Mouse (Mus musculus) layer of hippocampus, adult 9-11 months (tissue): ENCODE results near the gene Rptor.

Source experiments
- DNase-seq: peaks from one replicate; pipeline ENCODE4 v3.0.0; 2022

Rptor gene

DNA sequence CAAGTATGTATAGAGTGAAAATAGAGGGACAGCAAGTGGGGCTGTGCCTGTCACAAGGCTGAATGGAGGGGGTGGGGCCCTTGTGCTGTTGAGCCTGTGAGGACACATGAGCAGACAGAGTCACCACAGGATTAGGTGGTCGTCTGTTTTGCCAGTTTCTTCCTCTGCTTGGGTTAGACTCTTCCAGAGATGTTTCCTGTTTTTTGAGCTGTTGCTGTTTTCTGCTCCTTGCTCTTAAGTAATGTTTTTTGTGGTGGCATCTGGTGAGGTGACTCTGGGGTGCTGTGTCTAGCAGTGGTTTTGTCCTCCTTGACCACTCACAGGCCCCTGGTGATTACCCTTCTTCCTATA lies 90.2 kb downstream of the Rptor start:
- DNase-seq, result no peak

DNA sequence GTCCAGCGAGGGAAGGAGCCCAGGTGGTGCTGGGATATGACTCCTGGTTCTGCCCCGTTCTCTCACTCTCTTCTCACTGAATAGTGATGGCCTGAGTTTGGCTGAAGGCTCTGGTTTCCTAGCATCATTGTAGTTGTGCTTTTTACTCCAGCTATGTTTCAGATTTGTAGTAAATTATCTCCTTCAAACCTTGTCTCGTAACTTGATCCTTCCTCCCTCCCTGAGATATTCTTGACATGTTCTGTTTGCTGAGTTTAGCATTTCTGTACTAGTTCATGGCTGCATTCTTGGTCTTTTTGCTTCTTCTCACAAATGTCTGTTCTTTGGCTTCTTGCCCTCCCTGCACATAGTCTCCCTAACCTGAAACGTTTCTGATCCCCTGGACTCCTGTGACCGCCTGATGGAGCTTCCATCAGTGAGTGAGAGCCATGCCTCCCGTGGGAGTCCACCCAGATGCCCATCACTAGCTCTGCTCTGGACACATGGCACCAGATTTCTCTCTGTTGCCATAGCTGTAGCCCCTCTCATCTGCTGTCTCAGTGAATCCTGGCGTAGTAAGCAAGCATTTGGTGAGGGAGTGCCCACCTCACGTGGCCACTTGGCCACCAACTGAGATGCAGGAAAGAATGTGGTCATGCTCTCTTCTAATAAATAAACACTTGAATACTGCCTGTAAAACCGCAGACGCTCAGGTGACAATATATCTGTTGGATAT lies 91.6 kb downstream of the Rptor start:
- no peak for DNase-seq

DNA sequence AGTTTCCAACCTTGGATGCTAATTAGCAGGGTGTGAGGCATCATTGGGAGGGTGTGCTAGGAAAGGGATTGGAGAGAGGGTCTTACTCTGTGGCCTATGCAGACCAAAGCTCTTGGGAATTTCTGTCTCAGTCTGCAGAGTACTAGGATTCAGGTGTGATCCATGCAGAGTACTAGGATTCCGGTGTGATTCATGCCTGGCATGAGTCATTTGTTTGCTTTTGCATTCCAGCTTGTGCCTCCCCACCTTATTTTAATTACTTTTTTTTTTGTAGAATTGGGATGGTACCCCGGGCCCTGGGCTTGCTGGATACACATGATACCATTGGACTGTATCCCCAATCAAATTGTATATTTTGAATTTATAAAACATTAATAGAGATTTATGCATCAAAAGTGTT lies 93.7 kb downstream of the Rptor start:
- DNase-seq, result no peak

DNA sequence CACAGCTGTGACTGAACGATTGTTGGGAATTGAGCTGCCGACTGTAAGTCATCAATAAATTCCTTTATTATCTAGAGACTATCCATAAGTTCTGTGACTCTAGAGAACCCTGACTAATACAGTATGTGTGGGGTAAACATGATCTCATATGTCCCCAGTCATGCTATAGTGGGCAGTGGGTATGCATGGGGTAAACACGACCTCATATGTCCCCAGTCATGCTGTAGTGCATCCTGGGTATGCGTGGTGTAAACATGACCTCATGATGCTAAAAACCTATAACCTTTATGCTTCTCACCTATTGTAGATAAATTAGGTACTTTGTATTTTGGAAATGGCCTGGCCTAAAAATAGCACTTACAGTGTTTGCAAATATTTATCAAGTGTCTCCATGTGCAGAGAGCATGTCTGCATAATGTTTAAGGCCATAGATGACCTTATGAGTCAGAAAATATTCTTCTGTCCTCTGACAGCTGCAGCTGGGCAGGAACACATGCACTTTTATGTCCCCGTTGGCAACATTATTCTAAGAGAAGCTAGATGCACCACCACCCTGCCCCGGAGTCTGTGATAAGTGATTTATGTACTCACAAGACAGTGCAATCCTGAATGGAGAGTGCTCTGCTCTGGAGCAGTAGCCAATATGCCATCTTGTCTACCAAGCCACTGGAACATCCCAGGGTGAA lies 102.8 kb downstream of the Rptor start:
- DNase-seq, result no peak

DNA sequence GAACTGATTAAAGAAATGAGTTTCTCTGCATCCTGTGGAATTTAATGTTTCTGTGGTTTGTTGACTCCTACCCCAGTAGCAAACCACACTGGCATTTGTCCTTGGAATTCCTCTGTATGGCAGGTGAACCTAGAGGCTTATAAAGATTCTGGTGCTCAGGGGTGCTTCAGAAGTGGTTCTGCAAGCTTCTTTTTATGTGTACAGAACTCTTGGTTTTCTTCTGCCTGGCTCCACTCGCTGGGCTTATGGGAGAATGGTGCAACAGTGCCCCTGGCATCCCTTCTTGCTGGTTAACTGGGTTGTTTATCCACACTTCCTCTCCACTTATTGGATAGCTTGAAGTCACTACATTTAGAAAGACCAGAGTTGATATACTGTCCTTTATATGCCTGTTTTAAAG lies 104.6 kb downstream of the Rptor start:
- DNase-seq, result no peak

DNA sequence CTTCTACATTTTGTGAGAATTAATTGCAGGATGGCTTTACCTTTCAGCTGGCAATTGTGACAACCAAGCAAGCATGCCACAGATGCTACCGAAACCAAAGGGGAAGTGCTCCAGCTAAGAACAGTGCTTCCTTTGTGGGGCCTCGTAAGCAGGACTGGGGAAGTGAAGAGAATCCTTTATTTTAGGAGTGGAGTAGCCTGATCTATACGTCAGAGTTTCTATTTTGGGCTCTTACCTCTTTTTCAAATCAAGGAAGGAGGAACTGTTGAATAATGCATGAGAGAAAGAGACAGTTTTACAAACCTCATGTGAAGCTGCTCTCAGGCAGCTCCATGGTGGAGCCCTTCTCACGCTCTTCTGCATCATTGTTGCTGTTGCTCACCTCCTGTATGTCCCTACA lies 106.5 kb downstream of the Rptor start:
- peak; percentile 49 for DNase-seq

DNA sequence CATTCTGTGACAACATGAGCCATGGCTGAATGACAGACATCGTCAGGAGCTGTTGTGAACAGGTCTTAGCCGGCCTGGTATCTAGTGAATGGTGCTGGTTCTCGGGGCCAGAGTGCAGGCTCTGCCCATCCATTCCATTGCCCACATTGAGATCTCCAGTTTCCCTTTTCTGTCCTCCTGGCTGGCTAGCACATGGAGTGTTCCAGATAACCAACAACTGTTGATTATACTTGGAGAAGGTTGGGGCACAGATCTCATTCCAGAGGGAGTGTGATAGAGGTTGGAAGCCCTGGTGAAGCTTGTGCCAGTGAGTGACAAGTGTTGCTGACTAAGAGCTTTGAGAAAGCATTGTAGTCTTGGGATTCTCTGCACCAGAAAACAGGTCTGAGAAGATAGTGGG lies 107.6 kb downstream of the Rptor start:
- DNase-seq, result no peak

DNA sequence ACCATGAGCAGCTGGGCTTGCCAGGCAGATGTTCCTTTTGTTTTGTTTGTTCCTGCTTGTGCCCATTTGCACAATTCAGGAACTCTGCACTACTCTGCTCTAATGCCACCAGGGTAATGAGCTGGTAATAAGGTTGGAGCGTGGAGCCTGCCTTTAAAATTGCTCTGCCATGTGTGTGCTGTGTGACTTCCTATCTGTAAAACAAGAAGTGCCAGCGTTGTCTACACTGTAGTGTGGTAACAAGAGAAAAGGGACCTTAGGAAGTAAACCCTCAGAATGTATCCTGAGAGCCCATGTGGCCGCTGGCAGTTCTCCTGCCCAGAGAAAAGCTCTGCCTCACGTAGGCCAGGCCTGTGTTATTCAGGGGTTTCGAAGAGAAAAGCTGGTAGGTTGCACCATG lies 108.1 kb downstream of the Rptor start:
- peak; percentile 37 for DNase-seq

DNA sequence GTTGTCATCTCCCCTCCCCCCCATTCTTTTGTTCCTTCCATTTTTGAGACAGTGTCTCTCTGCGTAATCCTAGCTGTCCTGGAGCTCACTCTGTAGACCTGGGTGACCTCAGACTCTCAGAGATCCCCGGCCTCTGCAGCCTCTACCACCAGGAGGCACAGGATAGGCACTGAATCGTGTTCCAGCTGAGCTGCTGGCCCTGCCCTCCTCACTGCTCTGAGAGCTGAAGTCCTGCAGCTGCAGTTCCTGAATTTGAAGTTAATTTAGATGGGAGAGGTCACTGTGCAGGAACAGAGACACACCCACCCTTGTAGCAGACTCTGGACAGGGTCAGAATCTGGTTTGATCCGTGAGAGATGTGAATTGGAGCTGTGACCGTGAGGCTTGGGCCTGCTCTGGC lies 112.7 kb downstream of the Rptor start:
- no peak for DNase-seq

DNA sequence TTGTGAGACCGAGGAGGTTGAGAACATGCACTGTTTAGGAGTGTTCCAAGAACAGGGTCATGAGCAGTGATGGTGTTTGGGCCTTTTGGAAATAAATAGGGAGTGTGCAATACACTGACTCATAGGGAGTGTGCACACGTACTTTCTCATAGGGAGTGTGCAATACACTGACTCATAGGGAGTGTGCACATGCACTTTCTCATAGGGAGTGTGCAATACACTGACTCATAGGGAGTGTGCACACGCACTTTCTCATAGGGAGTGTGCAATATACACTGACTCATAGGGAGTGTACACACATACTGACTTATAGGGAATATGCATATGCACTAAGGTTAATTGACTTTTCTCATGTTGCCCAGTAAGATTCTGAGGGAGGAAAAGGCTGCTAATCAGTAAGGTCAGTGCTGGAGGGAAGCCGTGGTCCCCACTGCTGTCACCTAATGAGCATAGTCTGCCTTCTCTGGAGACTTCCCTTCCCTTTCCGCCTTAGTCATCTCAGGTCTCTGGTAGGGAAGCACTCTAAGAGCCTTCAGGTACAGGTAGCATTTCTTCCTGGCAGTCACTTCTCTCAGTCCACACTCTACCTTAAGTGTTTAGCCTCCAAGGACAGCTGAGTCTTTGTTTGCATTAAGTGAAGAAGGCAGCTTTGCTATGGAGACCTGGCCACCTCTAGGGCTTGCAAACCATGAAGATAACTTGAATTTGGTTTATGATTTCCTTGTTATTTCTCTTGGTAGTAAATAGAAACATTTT lies 113.3 kb downstream of the Rptor start:
- DNase-seq, result no peak

DNA sequence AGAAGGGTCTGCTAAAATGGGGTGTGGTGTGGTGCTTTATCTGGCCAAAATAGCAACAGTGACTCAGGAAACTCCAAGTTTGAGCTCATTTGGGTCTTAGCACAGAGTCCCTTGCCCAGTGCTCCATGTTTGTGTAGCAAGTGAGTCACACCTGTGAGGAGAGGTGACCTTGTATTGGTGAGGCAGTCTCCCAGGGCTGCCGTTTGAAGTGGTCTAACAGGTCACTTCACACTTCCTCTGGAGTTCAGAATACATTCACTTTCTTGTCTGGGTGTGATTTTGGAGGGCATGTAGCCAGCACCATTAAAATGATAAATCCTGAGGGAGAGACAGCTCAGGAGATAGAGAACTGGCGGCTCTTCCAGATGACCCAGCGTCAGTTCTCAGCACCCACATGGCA lies 115.4 kb downstream of the Rptor start:
- no peak for DNase-seq

DNA sequence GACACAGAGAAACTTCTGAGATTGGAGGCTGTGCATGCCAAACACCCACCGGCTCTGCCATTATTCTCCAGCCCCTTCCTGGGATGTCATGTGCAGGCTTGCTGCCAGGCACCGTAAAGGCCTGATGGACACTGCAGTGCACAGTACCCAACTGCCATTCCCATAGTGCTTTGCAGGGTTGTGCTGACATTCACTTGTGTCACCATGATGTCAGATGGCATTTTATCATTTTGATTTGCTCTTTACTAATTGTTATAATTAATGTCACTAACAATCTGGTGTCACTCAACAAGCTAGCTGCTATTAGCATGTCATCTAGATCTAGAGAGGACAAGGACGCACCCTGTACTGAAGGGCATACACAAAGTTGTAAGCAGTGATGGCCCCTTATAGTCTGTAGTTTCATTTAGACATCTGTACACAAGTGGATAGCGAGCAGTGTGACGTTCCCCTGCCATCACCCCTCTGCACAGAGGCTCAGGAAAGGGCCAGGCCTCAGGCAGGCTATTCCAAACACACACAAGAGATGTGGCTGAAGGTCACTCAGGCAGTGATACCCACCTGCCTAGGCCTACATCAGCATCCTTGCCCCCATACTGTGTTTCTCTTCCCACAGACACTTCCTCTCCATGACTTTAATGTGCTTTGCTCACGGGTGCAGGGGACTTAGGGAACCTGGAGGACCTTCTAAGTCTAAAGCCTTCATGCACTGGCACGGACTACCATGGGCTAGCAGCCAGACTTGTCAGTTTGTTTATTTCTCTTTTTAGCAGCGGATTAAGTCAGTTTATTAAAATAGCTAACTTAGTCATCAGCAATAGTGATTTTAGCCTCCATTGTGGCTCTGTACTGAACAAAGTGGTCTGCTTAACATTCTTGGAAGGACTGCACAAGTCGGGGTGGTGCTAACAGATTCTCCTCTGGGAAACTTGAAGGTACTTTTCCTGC lies 117.7 kb downstream of the Rptor start:
- DNase-seq, result no peak

DNA sequence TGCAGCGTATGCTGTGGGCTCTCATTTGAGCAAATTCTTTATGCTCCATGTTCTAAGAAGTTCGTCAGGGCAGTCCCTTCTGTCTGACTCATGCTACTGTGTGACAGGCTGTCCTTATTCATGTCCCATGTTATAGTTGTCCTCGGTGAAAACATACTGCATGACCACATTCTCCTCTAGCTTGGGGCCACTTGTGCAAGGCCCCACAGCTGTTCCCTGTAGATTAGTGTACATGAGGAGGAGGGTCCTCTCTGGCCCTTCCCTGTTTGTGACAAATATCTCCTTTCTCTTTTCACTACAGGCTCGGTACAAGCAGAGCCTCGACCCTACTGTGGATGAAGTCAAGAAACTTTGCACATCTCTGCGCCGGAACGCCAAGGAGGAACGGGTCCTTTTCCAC lies 122.0 kb downstream of the Rptor start:
- DNase-seq, result no peak

DNA sequence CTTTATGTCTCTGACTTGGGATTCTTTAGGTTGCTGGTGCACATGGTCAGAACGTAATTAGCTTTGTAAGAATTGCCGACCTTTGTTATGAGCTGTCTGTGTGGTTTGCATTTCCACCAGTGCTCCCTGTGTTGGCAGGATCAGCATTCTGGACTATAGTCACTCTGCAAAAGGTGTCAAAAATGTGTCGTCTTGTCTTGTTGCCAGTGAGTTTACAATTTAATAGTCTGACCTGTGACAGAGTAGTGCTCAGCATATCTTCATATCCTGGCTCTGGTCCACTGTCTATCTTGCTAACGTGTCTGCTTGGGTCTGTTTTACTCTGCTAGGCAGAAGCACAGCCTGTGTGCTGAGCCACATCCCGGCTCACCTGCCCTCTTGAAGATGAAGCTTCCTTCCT lies 128.7 kb downstream of the Rptor start:
- DNase-seq, result no peak

DNA sequence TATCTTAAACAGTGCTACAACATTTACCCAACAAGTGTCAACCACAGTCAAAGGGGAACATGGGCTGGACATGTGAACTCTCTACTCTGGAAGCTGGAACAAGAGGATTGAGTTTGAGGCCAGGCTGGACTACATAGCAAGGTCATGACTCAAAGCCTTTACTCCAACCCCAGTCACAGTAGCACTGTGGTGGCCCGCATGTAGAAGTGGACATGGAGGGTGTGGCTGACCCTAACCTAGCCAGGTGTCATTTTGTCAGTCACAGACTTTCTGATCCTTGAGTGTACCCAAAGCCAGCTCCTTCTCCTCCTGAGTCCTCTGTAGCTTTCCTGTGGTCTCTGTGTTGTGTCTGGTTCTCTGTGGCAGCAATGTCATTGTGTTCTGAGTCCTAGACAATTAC lies 129.7 kb downstream of the Rptor start:
- DNase-seq, result no peak

DNA sequence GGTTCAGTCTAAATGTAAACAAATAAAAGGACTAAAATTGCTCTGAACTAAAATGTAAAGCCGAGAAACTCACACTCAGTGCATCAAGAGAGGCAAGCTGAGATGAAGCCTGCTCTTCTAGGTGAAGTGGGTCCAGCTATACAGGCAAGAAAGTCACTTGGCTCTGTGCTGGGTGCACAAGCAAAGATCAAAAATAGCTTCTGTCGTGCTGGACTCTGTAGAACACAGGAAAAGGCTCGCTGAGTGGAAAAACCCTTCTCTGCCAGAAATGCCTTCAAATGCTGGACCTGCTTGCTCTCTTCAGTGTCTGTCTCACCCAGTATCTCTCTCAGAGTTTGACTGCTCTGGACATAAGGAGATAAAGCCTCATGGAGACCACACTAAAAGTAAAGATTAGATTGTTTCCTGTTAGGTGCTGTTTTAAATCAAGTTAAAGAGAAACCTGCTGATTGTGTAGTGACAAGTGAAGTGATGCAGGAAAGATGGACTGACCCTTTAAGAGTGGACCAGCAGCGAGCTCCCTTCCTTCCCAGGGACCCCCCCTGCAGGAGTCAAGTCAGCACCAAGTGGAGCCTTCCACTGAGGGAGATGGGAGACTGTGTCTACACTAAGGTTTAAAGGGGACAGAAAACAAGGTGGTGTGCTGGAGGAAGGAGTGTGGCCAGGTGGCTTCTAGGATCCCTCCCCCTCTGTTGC lies 130.4 kb downstream of the Rptor start:
- DNase-seq, result no peak

DNA sequence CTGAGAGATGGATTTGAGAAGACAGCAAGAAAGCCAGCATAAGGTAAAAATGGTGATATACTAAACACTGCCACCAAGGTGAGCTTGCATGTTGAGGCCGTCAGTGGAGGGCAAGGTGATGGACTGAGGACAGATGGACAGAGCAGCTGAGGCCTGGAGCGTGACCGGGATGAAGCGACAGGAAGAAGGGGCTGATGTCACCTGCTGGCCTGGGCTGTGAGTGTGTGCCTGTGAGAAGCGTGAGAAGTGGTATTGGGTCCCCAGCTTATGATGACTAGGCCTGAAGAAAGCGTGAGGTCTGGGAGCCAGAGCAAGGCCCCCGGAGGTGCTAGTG lies 130.9 kb downstream of the Rptor start:
- DNase-seq, result no peak

DNA sequence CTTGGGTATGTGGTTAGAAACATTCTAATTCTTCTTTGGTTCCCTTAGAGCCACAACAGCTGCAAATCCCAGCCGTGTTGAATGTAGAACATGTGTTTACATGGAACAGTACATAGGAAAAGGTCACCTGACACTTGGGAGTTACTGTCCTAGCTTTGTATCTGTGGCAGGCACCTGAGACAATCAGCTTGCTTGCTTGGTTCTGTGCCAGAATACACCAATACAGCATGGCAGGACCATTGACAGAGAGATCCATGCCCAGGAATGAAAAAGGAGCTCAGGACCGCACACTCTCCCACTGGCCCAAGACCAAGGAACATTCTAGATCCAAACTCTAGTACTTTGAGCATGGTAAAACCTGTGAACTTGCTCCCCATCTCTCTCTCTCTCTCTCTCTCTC lies 132.4 kb downstream of the Rptor start:
- no peak for DNase-seq

DNA sequence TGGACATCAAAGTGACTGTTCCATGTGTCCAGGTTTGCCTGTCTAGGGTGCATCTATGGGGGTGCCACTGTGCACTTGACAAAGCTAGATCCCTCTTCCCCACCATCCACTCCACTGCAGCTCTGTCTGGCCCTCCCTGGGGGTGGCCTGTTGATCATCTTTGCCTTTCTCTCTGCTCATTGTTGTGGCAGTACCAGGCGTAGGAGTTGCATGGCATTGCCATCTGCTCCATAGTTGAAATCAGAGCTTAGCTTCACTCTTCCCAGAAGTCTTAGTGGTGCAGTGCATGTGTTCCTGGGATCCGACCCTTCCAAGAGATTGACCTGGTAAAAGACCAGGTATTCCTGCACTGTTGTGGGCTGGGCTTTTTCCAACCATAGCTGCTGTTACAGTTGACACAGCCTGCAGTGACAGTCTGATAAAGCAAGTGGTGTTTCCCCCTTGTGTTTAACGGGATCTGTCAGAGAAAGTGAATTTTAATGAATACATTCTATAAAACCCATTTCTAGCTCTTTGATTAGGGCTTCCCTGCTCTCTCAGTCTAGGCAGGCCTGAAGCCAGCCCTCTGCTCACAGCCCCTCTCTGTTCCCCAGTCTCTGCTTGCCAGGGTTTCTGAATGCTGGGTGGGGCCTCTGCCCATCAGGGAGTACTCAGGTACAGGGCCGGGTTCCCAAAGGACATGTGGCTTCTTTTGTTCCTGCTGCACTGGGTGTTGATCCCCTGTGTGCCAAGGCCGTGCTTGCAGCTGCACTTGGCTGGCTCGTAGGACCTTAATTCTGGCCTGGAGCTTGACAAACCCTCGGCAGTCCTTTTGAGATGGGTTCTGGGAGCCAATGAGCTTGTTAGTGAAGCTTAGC lies 136.5 kb downstream of the Rptor start:
- peak; percentile 79 for DNase-seq

DNA sequence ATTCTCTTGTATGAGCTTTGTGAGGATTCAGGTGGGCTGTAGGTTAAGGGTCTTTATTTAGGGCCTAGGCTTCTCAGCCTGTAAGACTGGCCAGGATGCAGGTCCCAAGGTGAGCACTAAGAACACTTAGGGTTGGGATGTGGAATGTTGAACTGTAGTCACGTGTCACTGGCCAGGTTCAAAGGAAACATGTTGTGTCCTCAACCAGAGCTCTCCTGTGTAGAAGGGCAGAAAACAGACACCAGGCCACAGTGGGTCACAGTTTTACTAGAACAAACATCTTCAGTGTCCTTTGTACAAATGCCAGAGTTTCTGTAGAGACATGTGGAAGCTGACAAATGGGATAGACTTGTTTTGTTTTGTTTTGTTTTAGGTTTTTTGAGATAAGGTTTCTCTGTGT lies 138.7 kb downstream of the Rptor start:
- DNase-seq, result no peak

DNA sequence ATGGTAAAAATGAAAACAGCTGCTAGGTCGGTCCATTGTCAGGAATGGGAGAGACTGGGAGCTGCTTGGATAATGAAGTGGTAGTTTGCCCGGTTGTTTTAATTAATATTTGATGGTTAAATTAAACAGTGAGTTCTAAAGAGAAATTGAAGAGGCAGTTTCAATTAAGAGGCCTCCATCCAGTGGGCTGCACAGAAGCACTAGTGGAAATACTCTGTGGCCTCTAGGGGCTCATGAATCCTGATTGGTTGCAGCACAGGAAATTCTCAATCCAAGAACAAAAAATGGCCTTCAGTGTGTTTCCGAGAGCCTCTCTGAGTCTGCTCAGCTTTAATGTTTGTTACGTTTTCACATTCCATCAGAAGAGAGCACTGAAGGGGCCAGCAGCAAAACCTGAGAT lies 141.7 kb downstream of the Rptor start:
- no peak for DNase-seq

DNA sequence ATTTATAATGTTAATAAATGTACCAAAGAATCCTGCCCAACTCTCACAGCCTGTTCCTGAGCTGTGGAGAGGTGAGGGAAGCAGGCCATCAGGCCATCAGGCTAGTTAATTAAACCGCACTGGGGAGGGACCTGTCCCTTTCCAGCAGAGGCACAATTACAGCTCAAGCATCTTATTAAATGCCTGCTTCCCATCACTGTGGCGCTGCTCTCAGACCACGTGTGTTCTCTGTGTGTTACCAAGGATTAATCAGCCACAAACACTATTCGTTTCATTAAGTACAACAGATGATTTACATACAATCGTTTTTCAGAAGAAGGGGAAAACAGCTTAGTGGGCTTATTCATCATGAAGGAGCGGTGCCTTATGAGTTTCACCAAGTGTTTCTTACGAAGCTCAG lies 142.6 kb downstream of the Rptor start:
- no peak for DNase-seq
